Mouse (Mus musculus) MEL (cell line): ENCODE measurements around the gene Osbpl10.

Source experiments
- NELFE ChIP-seq: IDR thresholded peaks from 2 replicates; pipeline ENCODE4 v1.6.1; 2011; ENCODE audit warnings: low read depth, low read length, improper control_type of control experiment
- POLR2AphosphoS5 ChIP-seq: IDR thresholded peaks from 2 replicates; pipeline ENCODE4 v1.6.1; 2012; ENCODE audit warnings: low read depth, borderline replicate concordance, mild to moderate bottlenecking, inconsistent platforms, low read length, moderate library complexity, mixed read lengths

GRCm38 (mm10) chr9:115023137-115023536 lies 44.8 kb downstream of the Osbpl10 start:
- no peak for TF ChIP-seq NELFE
- TF ChIP-seq POLR2AphosphoS5, result no peak
